ENCODE assay signal across 9 mouse cellular contexts in genomic region chr2:134872490-134872781, GRCm38 (mm10).
A peak's percentile ranks its signal among the peaks of the same experiment; 100 is the strongest.
DNase-seq lines count a peak whose midpoint lies in the region; ATAC-seq and TF ChIP-seq lines count a peak whose summit lies in the region.
"Had no signal": no experiment of that assay in that cellular context is flagged by ENCODE, and none has a peak within 500 bp of the region (broad histone marks: within the 10 kb centered on the region; RNA-seq: fewer than 3 reads in every experiment).

No protein-coding gene starts in this region.

- 0 out of 2 replicates have a peak, but pooled peaks have one; percentile 12 for ATAC-seq in kidney, embryonic 16.5 days (ENCODE audit: low FRiP score, low TSS enrichment)
- ATAC-seq in liver, embryonic 14.5 days (ENCODE audit: insufficient read depth): peak; percentile 74; the same call in 1 of the 2 replicates
- no peak for ATAC-seq in inflammation-experienced regulatory T-cells, adult 6 months

- no peak for TF ChIP-seq RAD21 in MEL (IDR thresholded peaks at IDR 0.05; ENCODE audit: low read depth, low read length)

- peak in 1 of 2 experiments; percentile 69; a peak in 1 of 4 replicates for TF ChIP-seq EP300 in MEL (IDR thresholded peaks at IDR 0.05; ENCODE audit: low read depth in 1 of 2, low read length in 2 of 2)
- peak; percentile 77 for TF ChIP-seq EP300 in liver, embryonic 14.5 days (IDR thresholded peaks at IDR 0.05; ENCODE audit: low read depth)

- H3K27me3 ChIP-seq in kidney, embryonic 16.5 days (ENCODE audit: insufficient read depth, low read length): no peaks in the 10 kb centered on the region
- no peaks in the 10 kb centered on the region for H3K27me3 ChIP-seq in MEL (ENCODE audit: control insufficient read depth in 1 of 2, insufficient read depth in 2 of 2, low read length in 2 of 2)
- H3K27me3 ChIP-seq in liver, embryonic 14.5 days (ENCODE audit: control insufficient read depth, insufficient read depth, low read length): no peaks in the 10 kb centered on the region

- TF ChIP-seq CTCF in MEL (IDR thresholded peaks at IDR 0.05 in 2 of 3, conservative IDR thresholded peaks at IDR 0.05 in 1 of 3; ENCODE audit: control insufficient read depth in 1 of 3, insufficient read depth in 1 of 3, low read depth in 2 of 3, low read length in 3 of 3, poor library complexity in 1 of 3, severe bottlenecking in 1 of 3): no peak
- TF ChIP-seq CTCF in liver, embryonic 14.5 days (IDR thresholded peaks at IDR 0.05; ENCODE audit: low read depth): no peak

- H3K4me1 ChIP-seq in kidney, embryonic 16.5 days (ENCODE audit: insufficient read depth, low read length): peaks cover 7% of the 10 kb centered on the region; the same call in 1 of the 2 replicates
- H3K4me1 ChIP-seq in MEL (ENCODE audit: control insufficient read depth in 1 of 2, insufficient read depth in 2 of 2, low read length in 2 of 2): no peaks in the 10 kb centered on the region; a peak in 1 of 4 replicates
- peaks cover 4 to 14% of the 10 kb centered on the region in 2 experiments; a peak in 3 of 4 replicates for H3K4me1 ChIP-seq in liver, embryonic 14.5 days (replicated peaks; ENCODE audit: control insufficient read depth in 2 of 2, insufficient read depth in 2 of 2, low read length in 1 of 2)

- H3K9ac ChIP-seq in kidney, embryonic 16.5 days (replicated peaks; ENCODE audit: low read length): no peak overlapping the region
- no peak overlapping the region for H3K9ac ChIP-seq in MEL (ENCODE audit: control insufficient read depth, low read depth, low read length, poor library complexity, severe bottlenecking)
- no peak overlapping the region for H3K9ac ChIP-seq in liver, embryonic 14.5 days (replicated peaks)

- no peak overlapping the region for H3K4me3 ChIP-seq in kidney, embryonic 16.5 days (ENCODE audit: low read length)
- no peak overlapping the region for H3K4me3 ChIP-seq in MEL (ENCODE audit: control insufficient read depth in 1 of 2, insufficient read depth in 1 of 2, low read depth in 2 of 2, low read length in 2 of 2)
- H3K4me3 ChIP-seq in liver, embryonic 14.5 days (ENCODE audit: insufficient read depth in 1 of 2, low read depth in 2 of 2, low read length in 2 of 2): no peak overlapping the region

- H3K4me2 ChIP-seq in kidney, embryonic 16.5 days (replicated peaks; ENCODE audit: low read depth, low read length): no peak overlapping the region
- H3K4me2 ChIP-seq in liver, embryonic 14.5 days (ENCODE audit: low read depth): peak overlapping the region; percentile 44

- H3K27ac ChIP-seq in kidney, embryonic 16.5 days (ENCODE audit: low read length): no peak overlapping the region
- H3K27ac ChIP-seq in MEL (ENCODE audit: control insufficient read depth, low read depth, low read length): no peak overlapping the region
- no peak overlapping the region for H3K27ac ChIP-seq in liver, embryonic 14.5 days

- H3K9me3 ChIP-seq in kidney, embryonic 16.5 days (ENCODE audit: low read length): no peaks in the 10 kb centered on the region
- H3K9me3 ChIP-seq in MEL (replicated peaks; ENCODE audit: insufficient read depth, low read length): no peaks in the 10 kb centered on the region
- H3K9me3 ChIP-seq in liver, embryonic 14.5 days (ENCODE audit: control insufficient read depth, low read length): no peaks in the 10 kb centered on the region

- H3K36me3 ChIP-seq in kidney, embryonic 16.5 days (ENCODE audit: insufficient read depth, low read length): no peaks in the 10 kb centered on the region
- H3K36me3 ChIP-seq in MEL (ENCODE audit: control insufficient read depth in 1 of 2, insufficient read depth in 2 of 2, low read length in 2 of 2): no peaks in the 10 kb centered on the region
- H3K36me3 ChIP-seq in liver, embryonic 14.5 days (replicated peaks; ENCODE audit: control insufficient read depth, insufficient read depth, low read depth): no peaks in the 10 kb centered on the region

- no peak for TF ChIP-seq POLR2A in MEL (IDR thresholded peaks at IDR 0.05; ENCODE audit: control insufficient read depth in 1 of 2, insufficient read depth in 1 of 2, low read depth in 1 of 2, low read length in 2 of 2, poor library complexity in 1 of 2)

- no peaks in the 10 kb centered on the region for H3K79me2 ChIP-seq in MEL (ENCODE audit: control insufficient read depth, insufficient read depth, low read length, poor library complexity)

- DNase-seq in kidney, postnatal 25 days: no peak
- no peak for DNase-seq in MEL (ENCODE audit: low read depth, low spot score)
- DNase-seq in c-Kit-positive CD71-negative TER-119-negative erythroid progenitor cells, embryonic 14.5 days (ENCODE audit: low read depth): peak; percentile 6
- DNase-seq in liver, embryonic 14.5 days (ENCODE audit: low read depth in 3 of 3, low spot score in 3 of 3): peak; percentile 9 to 26 (median 19)
- no peak for DNase-seq in cerebellum, adult 9-11 months
- DNase-seq in urinary bladder, postnatal 25 days (ENCODE audit: low spot score): no peak
- DNase-seq: cerebellum, postnatal 10 days had no signal

TF ChIP-seq in MEL, 35 proteins besides CTCF, POLR2A, EP300 and RAD21:
- TF ChIP-seq CHD2 (IDR thresholded peaks at IDR 0.05; ENCODE audit: low read length) (no peak), MEF2A (IDR thresholded peaks at IDR 0.05; ENCODE audit: extremely low read depth, insufficient replicate concordance, low read depth, low read length, poor library complexity, severe bottlenecking) (peak; percentile 98), CHD1 (IDR thresholded peaks at IDR 0.05; ENCODE audit: low read depth, low read length) (no peak), NRF1 (IDR thresholded peaks at IDR 0.05; ENCODE audit: insufficient read depth, low read depth, low read length, poor library complexity, severe bottlenecking) (no peak), GATA1 (IDR thresholded peaks at IDR 0.05; ENCODE audit: low read depth, low read length) (peak; percentile 56), RCOR1 (IDR thresholded peaks at IDR 0.05; ENCODE audit: low read depth, low read length) (no peak), ETS1 (IDR thresholded peaks at IDR 0.05; ENCODE audit: low read depth, low read length) (peak; percentile 75), USF2 (IDR thresholded peaks at IDR 0.05; ENCODE audit: borderline replicate concordance in 1 of 2, insufficient read depth in 1 of 2, low read depth in 1 of 2, low read length in 2 of 2) (no peak), GABPA (IDR thresholded peaks at IDR 0.05; ENCODE audit: low read depth, low read length) (no peak), MYB (IDR thresholded peaks at IDR 0.05; ENCODE audit: low read depth, low read length) (no peak), TCF12 (IDR thresholded peaks at IDR 0.05; ENCODE audit: low read depth, low read length) (peak; percentile 86), MYC (IDR thresholded peaks at IDR 0.05; ENCODE audit: low read depth, low read length) (no peak), ZKSCAN1 (IDR thresholded peaks at IDR 0.05; ENCODE audit: low read depth, low read length) (no peak)

Comparison
In these comparisons a context has a peak if more than half of its experiments do, and no peak if none do; other contexts are left out.
1. DNase-seq: peak in c-Kit-positive CD71-negative TER-119-negative erythroid progenitor cells, embryonic 14.5 days (single experiment) and liver, embryonic 14.5 days (3 of 3); none in kidney, postnatal 25 days (0 of 2), MEL (single experiment), cerebellum, adult 9-11 months (single experiment) and urinary bladder, postnatal 25 days (single experiment).